Mouse (Mus musculus) liver, postnatal 0 days (tissue): ENCODE results near the gene Gm17304.

ENCODE experiments used
- CTCF ChIP-seq: sonication (generic); IDR thresholded peaks from 2 replicates; pipeline ENCODE4 v1.5.1; 2016; ENCODE audit warnings: antibody characterized with exemption, low read depth
- EP300 ChIP-seq: IDR thresholded peaks from 2 replicates; pipeline ENCODE4 v1.6.1; 2016; ENCODE audit warnings: antibody characterized with exemption, low read depth, mild to moderate bottlenecking

- TF ChIP-seq CTCF (no peak), EP300 (no peak)
Observed at GRCm38 (mm10) chr5:106643434-106643833, 34.5 kb downstream of the Gm17304 start.
